Mouse (Mus musculus): ENCODE data around the gene Umod.

Gene Umod

DNA sequence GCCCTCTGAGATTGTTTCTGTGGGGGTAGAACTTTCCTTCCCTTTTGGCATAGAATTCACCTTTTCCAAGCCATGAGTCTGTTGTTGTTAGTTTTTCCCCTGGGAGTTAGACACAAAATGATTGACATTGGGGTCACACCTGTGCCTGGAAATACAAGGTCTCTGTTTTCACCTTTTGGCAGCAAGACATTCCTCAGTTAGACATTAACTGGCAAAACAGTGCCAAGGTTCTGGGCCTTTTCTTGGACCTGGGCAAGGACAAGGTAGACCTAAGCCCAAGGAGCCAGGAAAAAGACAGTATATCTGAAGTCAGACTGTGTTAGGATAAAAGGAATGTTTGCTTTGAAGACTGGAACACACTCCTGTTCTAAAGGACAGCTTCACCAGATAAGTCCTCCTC lies at the start of gene Umod:
Gene Umod (minus strand): TSS at position 27 of the 400 bp plus-strand sequence.
- no peak for DNase-seq (ENCODE audit: low read depth, low spot score)

- DNase-seq (ENCODE audit: low read depth, low spot score): no peak
These were observed 49.5 kb upstream of the Umod start for GRCm38 (mm10) chr7:119528617-119529016.

- no peak for DNase-seq (ENCODE audit: low read depth, low spot score)
These were observed 48.5 kb upstream of the Umod start for GRCm38 (mm10) chr7:119527548-119527947.

DNA sequence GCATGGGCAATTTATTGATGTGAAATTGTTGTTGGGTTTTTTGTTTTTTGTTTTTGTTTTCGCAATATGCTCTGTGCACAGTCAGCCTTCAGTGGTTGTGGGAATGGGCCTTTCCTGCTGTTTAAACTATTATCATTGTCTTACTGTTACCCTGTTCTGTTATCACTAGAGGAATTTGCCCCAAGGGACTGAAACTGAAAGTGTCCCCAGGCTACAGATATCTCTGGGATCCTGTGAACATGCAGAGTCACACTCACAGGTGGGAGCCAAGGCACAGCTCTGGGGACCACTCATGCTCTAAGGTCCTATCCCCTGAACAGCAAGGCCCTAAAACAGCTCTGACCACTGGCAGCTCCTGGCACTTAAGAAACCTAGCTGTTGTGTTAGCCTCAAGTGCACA lies 48.1 kb upstream of the Umod start:
- no peak for DNase-seq (ENCODE audit: low read depth, low spot score)

- no peak for DNase-seq (ENCODE audit: low read depth, low spot score)
These were observed 47.4 kb upstream of the Umod start for GRCm38 (mm10) chr7:119526486-119526885.

DNA sequence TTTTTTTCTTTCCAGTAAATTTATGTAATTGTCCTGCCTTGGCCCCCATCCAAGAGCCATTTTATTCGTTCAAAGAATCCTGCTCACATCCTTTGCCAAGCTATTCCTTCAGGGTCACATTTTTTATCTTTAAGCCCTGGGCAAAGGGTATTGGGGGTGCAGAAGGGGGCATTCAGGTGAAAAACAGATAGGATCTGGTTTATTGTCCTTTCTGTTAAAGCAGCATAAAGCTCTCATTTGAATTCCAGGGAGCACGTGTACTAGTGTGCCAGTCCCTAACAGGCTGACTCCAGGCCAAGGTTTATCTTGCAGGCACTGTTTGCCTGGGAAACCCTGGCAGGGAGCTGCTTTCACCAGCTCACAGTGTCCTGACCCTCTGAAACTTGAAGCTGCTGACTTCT lies 46.8 kb upstream of the Umod start:
- DNase-seq (ENCODE audit: low read depth, low spot score): no peak

DNA sequence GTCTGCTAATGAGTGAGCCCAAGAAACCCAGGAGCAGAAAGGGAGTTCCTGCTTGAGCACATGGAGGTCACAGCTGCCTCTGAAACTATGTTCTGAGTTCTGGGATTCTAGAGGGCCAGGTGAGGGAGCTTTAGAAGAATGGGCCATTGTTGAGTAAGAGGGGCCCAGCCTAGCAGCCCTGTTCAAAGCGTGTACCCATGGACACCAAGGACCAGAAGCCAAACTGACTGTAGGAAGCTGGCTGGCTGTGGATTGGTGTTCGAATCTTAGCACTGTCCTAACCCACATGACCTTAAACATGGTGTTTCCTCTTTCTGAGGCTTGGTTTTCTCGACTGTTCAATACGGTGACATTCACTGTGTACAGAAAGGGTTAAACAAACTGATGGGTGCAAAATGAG lies 44.3 kb upstream of the Umod start, which contains the start of gene Pdilt:
Gene Pdilt (minus strand): TSS at position 101 of the 400 bp plus-strand sequence.
- no peak for DNase-seq (ENCODE audit: low read depth, low spot score)

DNA sequence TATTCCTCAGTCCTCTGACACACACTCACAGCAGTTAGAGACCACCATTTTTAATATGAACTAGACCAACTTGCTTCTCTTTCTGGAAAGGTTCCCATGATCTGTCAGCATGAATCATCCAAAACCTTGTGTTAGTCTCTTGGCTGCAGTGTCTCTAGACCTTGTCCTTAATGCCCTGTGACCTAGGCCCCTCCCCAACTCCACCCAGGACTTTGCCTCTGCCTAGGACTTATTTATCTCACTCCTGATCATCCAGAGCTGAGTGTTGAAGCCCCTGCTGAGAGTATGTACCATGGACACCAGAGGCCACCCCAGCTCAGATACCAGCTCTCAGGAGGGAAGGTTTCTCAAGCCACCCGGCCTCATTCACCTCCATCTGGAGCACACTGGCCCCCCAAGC lies 43.3 kb upstream of the Umod start:
- DNase-seq (ENCODE audit: low read depth, low spot score): no peak

DNA sequence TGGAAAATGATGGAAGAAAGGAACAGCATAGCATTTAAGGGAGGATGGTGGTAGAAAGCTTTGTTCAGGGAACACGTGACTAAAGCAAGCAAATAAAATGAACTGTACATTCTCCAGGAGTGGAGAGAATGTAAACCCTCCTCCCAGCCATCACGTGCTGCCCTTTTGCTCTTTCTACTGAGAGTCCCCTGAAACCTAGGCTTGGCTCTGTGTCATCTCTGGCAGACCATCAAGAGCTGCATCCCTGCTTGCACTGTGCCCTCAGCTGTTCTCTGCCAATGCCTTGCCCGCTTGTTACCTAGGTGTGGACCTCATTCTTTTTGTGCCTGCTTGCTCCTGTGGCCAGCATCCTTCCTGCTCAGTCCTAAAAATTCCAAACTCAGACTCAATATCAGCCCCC lies 42.7 kb upstream of the Umod start:
- DNase-seq (ENCODE audit: low read depth, low spot score): no peak

DNA sequence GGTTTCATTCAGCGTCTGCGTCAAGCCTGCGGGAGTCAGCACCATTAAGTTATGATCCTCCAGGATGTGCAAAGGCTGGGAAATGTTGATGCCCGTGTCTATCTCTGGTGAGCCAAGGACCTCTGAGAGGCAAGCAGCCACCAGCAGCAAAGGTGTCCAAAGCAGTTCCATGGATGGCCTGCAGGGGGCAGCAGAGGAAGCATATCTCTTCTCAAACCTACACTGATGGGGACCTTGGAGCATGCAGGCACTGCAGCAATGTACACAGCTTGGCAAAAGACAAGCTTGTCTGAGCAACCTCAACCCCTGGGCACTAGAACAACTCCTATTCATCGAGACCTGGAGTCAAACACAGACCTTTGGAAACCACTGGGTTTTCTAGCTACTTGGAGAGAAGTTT lies 40.6 kb upstream of the Umod start:
- DNase-seq (ENCODE audit: low read depth, low spot score): no peak

DNA sequence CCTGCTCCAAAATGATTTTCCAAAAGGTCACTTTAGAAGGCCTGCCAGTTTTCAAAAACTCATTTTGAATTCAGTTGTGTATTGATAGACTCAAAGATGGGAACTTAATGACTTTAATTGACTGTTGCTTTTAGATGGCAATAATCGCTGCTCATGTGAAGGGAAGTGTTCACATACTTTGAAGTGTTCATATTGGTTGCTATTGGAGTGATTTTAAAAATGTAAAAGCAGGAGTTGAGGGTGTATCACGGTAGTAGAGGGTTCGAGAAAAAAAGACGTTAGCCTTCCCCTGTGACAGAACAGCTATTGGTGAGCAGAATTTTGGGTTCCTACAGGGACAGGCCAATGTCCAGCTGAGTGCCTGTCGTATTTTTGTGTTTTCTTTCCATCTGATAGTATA lies 40.1 kb upstream of the Umod start, which contains the start of gene Acsm5:
Gene Acsm5 (plus strand): TSS at position 301 of the 400 bp plus-strand sequence.
- no peak for DNase-seq (ENCODE audit: low read depth, low spot score)

DNA sequence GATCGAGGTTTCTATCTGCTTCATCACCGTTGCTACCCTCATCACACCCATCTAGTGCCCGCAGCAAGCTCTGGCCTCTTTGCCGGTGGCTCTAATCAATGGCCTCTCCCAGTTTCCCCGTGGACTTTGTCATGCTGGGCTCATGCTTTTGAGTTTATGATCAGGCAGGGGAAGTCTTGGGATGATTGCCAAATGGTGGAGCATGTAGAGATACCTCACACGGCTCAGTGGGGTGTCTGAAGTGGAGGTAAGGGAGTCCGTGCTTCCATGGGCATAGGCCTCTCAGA lies 37.1 kb upstream of the Umod start:
- no peak for DNase-seq (ENCODE audit: low read depth, low spot score)

DNA sequence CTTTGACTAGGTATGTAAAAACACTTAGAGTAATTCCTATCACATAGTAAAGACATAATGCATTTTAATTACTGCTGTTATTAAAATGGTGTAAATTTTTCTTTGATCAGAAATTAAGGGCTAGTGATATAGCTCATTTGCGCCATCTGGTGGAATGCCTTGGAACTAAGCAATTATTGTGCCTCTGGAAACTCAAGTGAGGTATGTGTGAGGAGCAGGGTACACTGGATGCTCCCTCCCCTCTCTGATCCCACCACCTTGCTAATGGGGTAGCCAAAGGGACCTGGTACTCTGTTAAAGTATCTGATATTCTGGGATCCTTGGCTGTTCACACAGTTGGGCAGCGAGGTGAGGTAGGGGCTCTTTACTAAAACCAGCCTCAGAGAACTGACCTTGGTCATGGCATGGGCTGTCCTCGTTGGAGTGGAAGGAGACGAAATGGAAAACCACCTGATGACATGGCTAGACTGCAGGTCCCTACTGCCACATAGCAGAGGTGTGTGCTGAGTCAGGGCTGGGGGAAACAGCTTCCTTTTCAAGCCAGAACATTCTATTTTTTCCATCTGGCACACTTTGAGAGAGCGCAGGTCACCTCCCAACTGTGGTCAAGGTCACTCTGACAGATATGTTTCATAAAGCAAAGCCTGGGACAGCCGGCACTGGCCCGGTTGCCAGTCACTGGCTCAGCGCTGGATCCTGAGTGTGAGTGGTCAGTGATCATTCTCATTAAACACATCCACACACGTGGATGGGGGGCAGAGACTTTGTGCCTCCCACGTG lies 36.6 kb upstream of the Umod start:
- no peak for DNase-seq (ENCODE audit: low read depth, low spot score)

- no peak for DNase-seq (ENCODE audit: low read depth, low spot score)
These were observed 34.0 kb upstream of the Umod start for GRCm38 (mm10) chr7:119513056-119513455.

GRCm38 (mm10) chr7:119511143-119511542 lies 32.1 kb upstream of the Umod start:
- no peak for DNase-seq (ENCODE audit: low read depth, low spot score)

- no peak for DNase-seq (ENCODE audit: low read depth, low spot score)
These were observed 11.1 kb upstream of the Umod start for GRCm38 (mm10) chr7:119490041-119490780.

DNA sequence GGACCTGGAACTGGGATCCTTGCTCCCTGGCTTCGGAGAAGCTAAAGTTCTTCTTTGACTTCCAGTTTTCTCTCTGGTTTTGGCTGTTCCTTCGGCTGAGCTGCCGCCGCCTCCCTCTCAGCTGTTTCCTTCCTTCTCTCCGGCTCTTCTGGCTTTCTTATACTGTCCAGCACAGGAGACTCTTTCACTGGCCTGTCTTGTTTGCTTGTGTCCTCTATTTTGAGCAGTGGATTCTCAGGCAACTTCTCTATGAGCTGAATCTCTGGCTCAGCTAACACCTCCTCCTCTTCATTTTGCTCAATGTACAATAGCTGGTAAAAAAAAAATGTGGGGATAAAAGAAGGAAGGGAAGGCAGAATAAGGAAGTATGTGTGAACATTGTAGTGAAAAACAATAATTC lies 7.6 kb upstream of the Umod start:
- no peak for DNase-seq (ENCODE audit: low read depth, low spot score)

- DNase-seq (ENCODE audit: low read depth, low spot score): no peak
These were observed 5.1 kb upstream of the Umod start for GRCm38 (mm10) chr7:119484154-119484553.

- DNase-seq (ENCODE audit: low read depth, low spot score): no peak
These were observed 2.3 kb downstream of the Umod start for GRCm38 (mm10) chr7:119476500-119477389.

- no peak for DNase-seq (ENCODE audit: low read depth, low spot score)
These were observed 19.9 kb downstream of the Umod start, which contains the start of gene Gp2 for GRCm38 (mm10) chr7:119459185-119459584. TSS of gene Gp2 (minus strand) at chr7:119459285.

GRCm38 (mm10) chr7:119454192-119454591 lies 24.9 kb downstream of the Umod start:
- DNase-seq (ENCODE audit: low read depth, low spot score): no peak

- no peak for DNase-seq (ENCODE audit: low read depth, low spot score)
These were observed 35.2 kb downstream of the Umod start for GRCm38 (mm10) chr7:119443849-119444248.
